Mouse (Mus musculus) lung, postnatal 0 days (tissue): ENCODE measurements around the gene Kcnc1. TPM values are rescaled to one million over a fixed set of nuclear protein-coding genes. Genes with fewer than 3 reads are reported as not detected.

Experiments
- ATAC-seq: fragments of 200-750 bp; cut with Nextera tagmentation; 2 replicates; pipeline ENCODE4 v1.8.0; 2017; ENCODE audit warnings: moderate library complexity
- DNase-seq: peaks from one replicate; pipeline ENCODE4 v3.0.0-alpha.2; 2016; ENCODE audit warnings: low spot score
- H3K27ac ChIP-seq: fragments of 300-500 bp; sonication (generic); 2 replicates; pipeline ENCODE4 v1.5.1; 2014; ENCODE audit warnings: antibody characterized with exemption, mild to moderate bottlenecking, low read length, mixed read lengths
- H3K27me3 ChIP-seq: fragments of 300-500 bp; sonication (generic); replicated peaks from 2 replicates; pipeline ENCODE4 v1.6.1; 2014; ENCODE audit warnings: low read length, mixed read lengths; ENCODE audit not compliant: insufficient read depth
- H3K36me3 ChIP-seq: fragments of 300-500 bp; sonication (generic); 2 replicates; pipeline ENCODE4 v1.6.1; 2014; ENCODE audit warnings: low read length, mixed read lengths; ENCODE audit not compliant: insufficient read depth
- H3K4me1 ChIP-seq: fragments of 300-500 bp; sonication (generic); 2 replicates; pipeline ENCODE4 v1.6.1; 2014; ENCODE audit warnings: antibody characterized with exemption, low read depth, low read length, mixed read lengths; ENCODE audit not compliant: insufficient read depth
- H3K4me2 ChIP-seq: fragments of 300-500 bp; sonication (generic); replicated peaks from 2 replicates; pipeline ENCODE4 v1.6.1; 2014; ENCODE audit warnings: low read depth, mild to moderate bottlenecking, low read length, moderate library complexity, mixed read lengths
- H3K4me3 ChIP-seq: fragments of 300-500 bp; sonication (generic); 2 replicates; pipeline ENCODE4 v1.5.1; 2014; ENCODE audit warnings: low read depth, low read length
- H3K9ac ChIP-seq: fragments of 300-500 bp; sonication (generic); replicated peaks from 2 replicates; pipeline ENCODE4 v1.6.1; 2014; ENCODE audit warnings: low read depth, mild to moderate bottlenecking
- H3K9me3 ChIP-seq: fragments of 300-500 bp; sonication (generic); 2 replicates; pipeline ENCODE4 v1.6.1; 2016; ENCODE audit warnings: low read length, mixed read lengths
- CTCF ChIP-seq: IDR thresholded peaks from 2 replicates; pipeline ENCODE4 v1.5.1; 2016; ENCODE audit warnings: antibody characterized with exemption, mild to moderate bottlenecking
- EP300 ChIP-seq: IDR thresholded peaks from 2 replicates; pipeline ENCODE4 v1.6.1; 2016; ENCODE audit warnings: antibody characterized with exemption, mild to moderate bottlenecking, control low read depth
- WGBS: fragments of 180-500 bp; shearing (Covaris S2); extraction: QIAGEN DNeasy Blood & Tissue Kit; methylation state at CpG from one replicate; pipeline ENCODE4 v1.1.7; 2014; 5-methylcytosine and 5-hydroxymethylcytosine counted together
- polyA plus RNA-seq: library from polyadenylated mRNA; unstranded; fragments of >200 nt; fragmentation: Nextera tagmentation; extraction: Ambion mirVana; gene quantifications from 2 replicates; pipeline ENCODE4 v1.2.1, GENCODE M21; 2015

Gene Kcnc1
- polyA plus RNA-seq, 1 experiment from 2014 or later: 0.07 TPM

DNA sequence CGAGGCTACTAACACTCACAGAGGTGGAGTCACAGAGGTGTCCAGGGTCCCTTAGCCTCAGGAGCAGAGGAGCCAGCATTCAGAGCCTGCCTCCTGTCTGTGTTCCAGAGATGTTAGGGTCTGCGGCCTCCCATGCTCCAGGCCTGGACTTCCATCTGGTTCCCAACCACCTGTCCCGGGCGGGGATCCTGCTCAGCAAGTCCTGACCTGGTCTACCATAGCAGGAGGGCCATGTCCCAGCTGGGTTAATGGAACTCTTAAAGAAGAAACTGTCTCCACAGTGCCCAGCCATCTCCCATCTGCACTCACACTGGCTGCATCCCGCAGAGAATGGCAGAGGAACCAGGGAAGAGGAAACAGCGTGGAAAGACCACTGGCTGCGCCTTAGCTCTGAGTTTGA is 8.5 kb downstream of the Kcnc1 start:
- Histone ChIP-seq H3K36me3 (no peaks in the 10 kb centered on the region), H3K4me3 (no peak overlapping the region), H3K4me2 (no peak overlapping the region), H3K27me3 (no peaks in the 10 kb centered on the region), H3K4me1 (no peaks in the 10 kb centered on the region), H3K9me3 (no peaks in the 10 kb centered on the region), H3K27ac (no peak overlapping the region), H3K9ac (no peak overlapping the region)
- WGBS: 77% methylated on average over 7 of the region's 7 CpGs
- no peak for DNase-seq
- no peak for ATAC-seq
- TF ChIP-seq CTCF: no peak
- no peak for TF ChIP-seq EP300

- Histone ChIP-seq H3K4me2 (no peak overlapping the region), H3K4me1 (no peaks in the 10 kb centered on the region), H3K36me3 (no peaks in the 10 kb centered on the region), H3K27me3 (no peaks in the 10 kb centered on the region), H3K4me3 (no peak overlapping the region), H3K9ac (no peak overlapping the region), H3K27ac (no peak overlapping the region), H3K9me3 (no peaks in the 10 kb centered on the region)
- 75% methylated on average over 9 of the region's 9 CpGs for WGBS
- TF ChIP-seq EP300 (no peak), CTCF (no peak)
- DNase-seq (no peak), ATAC-seq (no peak)
These were observed 12.3 kb downstream of the Kcnc1 start for GRCm38 (mm10) chr7:46408606-46409005.

GRCm38 (mm10) chr7:46409204-46409789 is 13.0 kb downstream of the Kcnc1 start:
- DNase-seq (no peak), ATAC-seq (no peak)
- H3K36me3 ChIP-seq: no peaks in the 10 kb centered on the region
- H3K27me3 ChIP-seq: no peaks in the 10 kb centered on the region
- H3K9me3 ChIP-seq: no peaks in the 10 kb centered on the region
- 40% methylated on average over 12 of the region's 12 CpGs for WGBS
- no peak overlapping the region for H3K9ac ChIP-seq
- no peak overlapping the region for H3K4me3 ChIP-seq
- no peak overlapping the region for H3K27ac ChIP-seq
- H3K4me1 ChIP-seq: no peaks in the 10 kb centered on the region
- TF ChIP-seq CTCF (no peak), EP300 (no peak)
- no peak overlapping the region for H3K4me2 ChIP-seq

GRCm38 (mm10) chr7:46410727-46411126 is 14.4 kb downstream of the Kcnc1 start:
- no peak overlapping the region for H3K4me2 ChIP-seq
- no peaks in the 10 kb centered on the region for H3K9me3 ChIP-seq
- WGBS: 70% methylated on average over 6 of the region's 6 CpGs
- H3K27me3 ChIP-seq: no peaks in the 10 kb centered on the region
- no peak overlapping the region for H3K4me3 ChIP-seq
- no peak overlapping the region for H3K9ac ChIP-seq
- no peak overlapping the region for H3K27ac ChIP-seq
- H3K4me1 ChIP-seq: no peaks in the 10 kb centered on the region
- TF ChIP-seq CTCF (no peak), EP300 (no peak)
- ATAC-seq (no peak), DNase-seq (no peak)
- no peaks in the 10 kb centered on the region for H3K36me3 ChIP-seq

- Histone ChIP-seq H3K4me3 (no peak overlapping the region), H3K4me2 (no peak overlapping the region), H3K9ac (no peak overlapping the region), H3K27ac (no peak overlapping the region), H3K4me1 (no peaks in the 10 kb centered on the region), H3K27me3 (no peaks in the 10 kb centered on the region), H3K36me3 (no peaks in the 10 kb centered on the region), H3K9me3 (no peaks in the 10 kb centered on the region)
- WGBS: 69% methylated on average over 5 of the region's 5 CpGs
- no peak for TF ChIP-seq EP300
- no peak for TF ChIP-seq CTCF
- DNase-seq (no peak), ATAC-seq (no peak)
These were observed 16.5 kb downstream of the Kcnc1 start for GRCm38 (mm10) chr7:46412823-46413222.

GRCm38 (mm10) chr7:46413959-46414725 is 17.8 kb downstream of the Kcnc1 start:
- Histone ChIP-seq H3K4me2 (no peak overlapping the region), H3K9me3 (no peaks in the 10 kb centered on the region), H3K36me3 (no peaks in the 10 kb centered on the region), H3K9ac (no peak overlapping the region), H3K4me3 (no peak overlapping the region), H3K27me3 (no peaks in the 10 kb centered on the region), H3K4me1 (no peaks in the 10 kb centered on the region), H3K27ac (no peak overlapping the region)
- TF ChIP-seq CTCF (no peak), EP300 (no peak)
- ATAC-seq (no peak), DNase-seq (no peak)
- 57% methylated on average over 6 of the region's 6 CpGs for WGBS
